Mouse (Mus musculus) MEL (cell line): ENCODE results near the gene Slc3a1. TPM values are rescaled to one million over a fixed set of nuclear protein-coding genes. Genes with fewer than 3 reads are reported as not detected.

ENCODE experiments used
- DNase-seq: peaks from one replicate; pipeline ENCODE4 v3.0.0; 2011; ENCODE audit warnings: low read depth, low spot score
- H3K27ac ChIP-seq: 2 replicates; pipeline ENCODE4 v1.5.1; 2012; ENCODE audit warnings: low read depth, mild to moderate bottlenecking, control low read depth, low read length, moderate library complexity; ENCODE audit not compliant: control insufficient read depth
- H3K27me3 ChIP-seq, 2 experiments: fragments of 150-350 bp in 1 of 2; sonication (generic) in 1 of 2; 2 replicates each; pipeline ENCODE4 v1.6.1; 2012; ENCODE audit warnings: low read length in 2 of 2, mild to moderate bottlenecking in 2 of 2, improper control_type of control experiment in 1 of 2, moderate library complexity in 1 of 2; ENCODE audit not compliant: insufficient read depth in 2 of 2, control insufficient read depth in 1 of 2
- H3K36me3 ChIP-seq, 2 experiments: 2 replicates each; pipeline ENCODE4 v1.6.1; 2012 to 2014; ENCODE audit warnings: low read length in 2 of 2, improper control_type of control experiment in 1 of 2, inconsistent platforms in 1 of 2, mild to moderate bottlenecking in 1 of 2; ENCODE audit not compliant: insufficient read depth in 2 of 2, control insufficient read depth in 1 of 2
- H3K4me1 ChIP-seq, 2 experiments: fragments of 150-350 bp in 1 of 2; sonication (generic) in 1 of 2; 2 replicates each; pipeline ENCODE4 v1.6.1; 2012; ENCODE audit warnings: low read length in 2 of 2, improper control_type of control experiment in 1 of 2, mild to moderate bottlenecking in 1 of 2; ENCODE audit not compliant: insufficient read depth in 2 of 2, control insufficient read depth in 1 of 2
- H3K4me3 ChIP-seq, 2 experiments: fragments of 150-350 bp in 1 of 2; sonication (generic) in 1 of 2; 2 replicates each; pipeline ENCODE4 v1.5.1; 2012; ENCODE audit warnings: low read depth in 2 of 2, low read length in 2 of 2, mild to moderate bottlenecking in 2 of 2, moderate library complexity in 2 of 2, control low read depth in 1 of 2, improper control_type of control experiment in 1 of 2; ENCODE audit not compliant: control insufficient read depth in 1 of 2, insufficient read depth in 1 of 2
- H3K79me2 ChIP-seq: 2 replicates; pipeline ENCODE4 v1.6.1; 2012; ENCODE audit warnings: mild to moderate bottlenecking, low read length, moderate library complexity; ENCODE audit not compliant: control insufficient read depth, poor library complexity, insufficient read depth
- H3K9ac ChIP-seq: 2 replicates; pipeline ENCODE4 v1.6.1; 2012; ENCODE audit warnings: low read depth, mild to moderate bottlenecking, control low read depth, low read length, moderate library complexity; ENCODE audit not compliant: control insufficient read depth, poor library complexity, severe bottlenecking
- H3K9me3 ChIP-seq: fragments of 150-350 bp; sonication (generic); replicated peaks from 2 replicates; pipeline ENCODE4 v1.6.1; 2012; ENCODE audit warnings: mild to moderate bottlenecking, low read length, improper control_type of control experiment, moderate library complexity; ENCODE audit not compliant: insufficient read depth
- CHD2 ChIP-seq: IDR thresholded peaks from 2 replicates; pipeline ENCODE4 v1.6.1; 2011; ENCODE audit warnings: low read length, improper control_type of control experiment
- EP300 ChIP-seq, 2 experiments: IDR thresholded peaks; 2 replicates each; pipeline ENCODE4 v1.6.1; 2011; ENCODE audit warnings: improper control_type of control experiment in 2 of 2, low read length in 2 of 2, low read depth in 1 of 2, mild to moderate bottlenecking in 1 of 2
- ETS1 ChIP-seq: IDR thresholded peaks from 2 replicates; pipeline ENCODE4 v1.6.1; 2012; ENCODE audit warnings: low read depth, mild to moderate bottlenecking, inconsistent platforms, low read length, improper control_type of control experiment, moderate library complexity
- GABPA ChIP-seq: IDR thresholded peaks from 2 replicates; pipeline ENCODE4 v1.6.1; 2012; ENCODE audit warnings: low read depth, mild to moderate bottlenecking, inconsistent platforms, low read length, improper control_type of control experiment, moderate library complexity
- GATA1 ChIP-seq: IDR thresholded peaks from 2 replicates; pipeline ENCODE4 v1.6.1; 2011; ENCODE audit warnings: low read depth, low read length, improper control_type of control experiment
- HCFC1 ChIP-seq: IDR thresholded peaks from 2 replicates; pipeline ENCODE4 v1.6.1; 2012; ENCODE audit warnings: low read depth, mild to moderate bottlenecking, inconsistent platforms, low read length, improper control_type of control experiment, moderate library complexity
- MAFK ChIP-seq: IDR thresholded peaks from 2 replicates; pipeline ENCODE4 v1.6.1; 2011; ENCODE audit warnings: low read depth, mild to moderate bottlenecking, low read length, improper control_type of control experiment, borderline replicate concordance
- MAZ ChIP-seq: IDR thresholded peaks from 2 replicates; pipeline ENCODE4 v1.6.1; 2012; ENCODE audit warnings: low read depth, mild to moderate bottlenecking, inconsistent platforms, low read length, improper control_type of control experiment
- MXI1 ChIP-seq: IDR thresholded peaks from 2 replicates; pipeline ENCODE4 v1.6.1; 2011; ENCODE audit warnings: mild to moderate bottlenecking, low read depth, low read length, improper control_type of control experiment
- MYB ChIP-seq: IDR thresholded peaks from 2 replicates; pipeline ENCODE4 v1.6.1; 2011; ENCODE audit warnings: mild to moderate bottlenecking, low read depth, low read length, improper control_type of control experiment
- MYC ChIP-seq: IDR thresholded peaks from 2 replicates; pipeline ENCODE4 v1.6.1; 2011; ENCODE audit warnings: low read depth, mild to moderate bottlenecking, low read length, improper control_type of control experiment, moderate library complexity
- NRF1 ChIP-seq: IDR thresholded peaks from 2 replicates; pipeline ENCODE4 v1.6.1; 2014; ENCODE audit warnings: low read depth, mild to moderate bottlenecking, inconsistent platforms, low read length, improper control_type of control experiment, moderate library complexity; ENCODE audit not compliant: poor library complexity, insufficient read depth, severe bottlenecking
- POLR2AphosphoS2 ChIP-seq: IDR thresholded peaks from 2 replicates; pipeline ENCODE4 v1.6.1; 2011; ENCODE audit warnings: low read length, improper control_type of control experiment
- RAD21 ChIP-seq: IDR thresholded peaks from 2 replicates; pipeline ENCODE4 v1.6.1; 2011; ENCODE audit warnings: mild to moderate bottlenecking, low read depth, low read length, improper control_type of control experiment
- RCOR1 ChIP-seq: IDR thresholded peaks from 2 replicates; pipeline ENCODE4 v1.6.1; 2012; ENCODE audit warnings: low read depth, mild to moderate bottlenecking, inconsistent platforms, low read length, improper control_type of control experiment
- SIN3A ChIP-seq: IDR thresholded peaks from 2 replicates; pipeline ENCODE4 v1.6.1; 2012; ENCODE audit warnings: low read length, improper control_type of control experiment, inconsistent platforms
- TAL1 ChIP-seq: IDR thresholded peaks from 2 replicates; pipeline ENCODE4 v1.6.1; 2012; ENCODE audit warnings: mild to moderate bottlenecking, inconsistent platforms, low read length, moderate library complexity, mixed read lengths
- TCF12 ChIP-seq: IDR thresholded peaks from 2 replicates; pipeline ENCODE4 v1.6.1; 2014; ENCODE audit warnings: low read depth, mild to moderate bottlenecking, inconsistent platforms, low read length, improper control_type of control experiment, moderate library complexity
- UBTF ChIP-seq: IDR thresholded peaks from 2 replicates; pipeline ENCODE4 v1.6.1; 2012; ENCODE audit warnings: low read depth, mild to moderate bottlenecking, inconsistent platforms, low read length, improper control_type of control experiment, moderate library complexity, borderline replicate concordance; ENCODE audit not compliant: insufficient read depth
- USF1 ChIP-seq: IDR thresholded peaks from 2 replicates; pipeline ENCODE4 v1.6.1; 2014; ENCODE audit warnings: low read depth, mild to moderate bottlenecking, inconsistent platforms, low read length, improper control_type of control experiment, moderate library complexity
- ZKSCAN1 ChIP-seq: IDR thresholded peaks from 2 replicates; pipeline ENCODE4 v1.6.1; 2012; ENCODE audit warnings: low read depth, mild to moderate bottlenecking, inconsistent platforms, low read length, improper control_type of control experiment, moderate library complexity
- ZNF384 ChIP-seq: IDR thresholded peaks from 2 replicates; pipeline ENCODE4 v1.6.1; 2012; ENCODE audit warnings: low read depth, mild to moderate bottlenecking, inconsistent platforms, low read length, improper control_type of control experiment
- polyA plus RNA-seq, 2 experiments: library from polyadenylated mRNA; stranded (reverse) in 1 of 2; unstranded in 1 of 2; fragments of >175 nt in 1 of 2; fragments of >200 nt in 1 of 2; gene quantifications; 2 replicates each; pipeline versions ENCODE4 v1.2.1 to v1.2.4; 2012; ENCODE audit warnings: low replicate concordance in 2 of 2, low read depth in 1 of 2; ENCODE audit not compliant: insufficient read length in 2 of 2, insufficient read depth in 1 of 2, missing spikeins in 1 of 2
- total RNA-seq: library from RNA; depleted of rRNA; stranded (reverse); fragments of 300-350 nt; gene quantifications from 2 replicates; pipeline ENCODE4 v1.2.3, GENCODE M21; 2012

The Slc3a1 gene
- total and polyA plus RNA-seq, 3 experiments: 0.08 TPM; not detected in 1

- Histone ChIP-seq H3K27me3 (no peaks in the 10 kb centered on the region), H3K9ac (no peak overlapping the region), H3K36me3 (peaks cover 4 to 18% of the 10 kb centered on the region in 2 experiments), H3K27ac (peak overlapping the region; percentile 26; the same call in 1 of the 2 replicates), H3K4me1 (peaks cover 8 to 17% of the 10 kb centered on the region in 2 experiments), H3K9me3 (no peaks in the 10 kb centered on the region), H3K79me2 (no peaks in the 10 kb centered on the region), H3K4me3 (no peak overlapping the region)
- DNase-seq: peak; percentile 63
- TF ChIP-seq HCFC1 (no peak), UBTF (no peak), CHD2 (no peak), NRF1 (no peak), GATA1 (peak; percentile 85), USF1 (no peak), ZKSCAN1 (no peak), MXI1 (no peak), POLR2AphosphoS2 (no peak; the same call in 1 of the 2 replicates), EP300 (IDR thresholded peaks at IDR 0.05; ENCODE audit: low read depth in 1 of 2, low read length in 2 of 2) (peak; percentile 54 to 62; a peak in 3 of 4 replicates), MAZ (no peak), SIN3A (0 out of 2 replicates have a peak, but pooled peaks have one; percentile 29), RAD21 (no peak), GABPA (no peak), TCF12 (peak; percentile 50; the same call in 1 of the 2 replicates), RCOR1 (0 out of 2 replicates have a peak, but pooled peaks have one; percentile 11), MYC (0 out of 2 replicates have a peak, but pooled peaks have one; percentile 28), TAL1 (peak; percentile 55), MYB (no peak), ETS1 (0 out of 2 replicates have a peak, but pooled peaks have one; percentile 21)
These were observed 9.8 kb upstream of the Slc3a1 start for GRCm38 (mm10) chr17:85018344-85018743.

DNA sequence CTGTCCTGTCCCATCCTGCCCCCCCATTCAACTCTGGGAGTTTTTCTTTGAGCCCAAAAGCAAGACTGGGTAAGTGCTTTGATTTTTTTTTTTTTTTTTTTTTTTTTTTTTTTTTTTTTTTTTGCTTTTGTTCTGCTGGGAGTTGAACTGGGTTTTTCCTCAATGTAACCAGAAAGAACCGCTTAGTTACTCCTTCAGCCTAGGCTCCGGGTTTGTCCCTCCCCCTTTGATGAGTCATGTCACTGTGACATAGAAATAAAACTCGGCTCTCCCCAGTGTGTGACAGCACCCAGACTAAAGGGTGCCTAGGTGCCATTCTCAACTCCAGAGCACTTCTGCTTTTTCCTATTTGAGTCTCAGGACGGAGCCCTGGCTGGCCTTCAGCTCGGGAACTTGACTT, 9.4 kb upstream of the Slc3a1 start:
- Histone ChIP-seq H3K9ac (no peak overlapping the region), H3K36me3 (peaks cover 4 to 18% of the 10 kb centered on the region in 2 experiments), H3K79me2 (no peaks in the 10 kb centered on the region), H3K27ac (peak overlapping the region; percentile 26), H3K9me3 (no peaks in the 10 kb centered on the region), H3K4me3 (no peak overlapping the region), H3K27me3 (no peaks in the 10 kb centered on the region), H3K4me1 (peaks cover 8 to 17% of the 10 kb centered on the region in 2 experiments)
- TF ChIP-seq MAFK (no peak), ZNF384 (peak; percentile 78)
- peak; percentile 88 for DNase-seq
